8 mouse cellular contexts compared by ENCODE assay signal in the genomic region with DNA sequence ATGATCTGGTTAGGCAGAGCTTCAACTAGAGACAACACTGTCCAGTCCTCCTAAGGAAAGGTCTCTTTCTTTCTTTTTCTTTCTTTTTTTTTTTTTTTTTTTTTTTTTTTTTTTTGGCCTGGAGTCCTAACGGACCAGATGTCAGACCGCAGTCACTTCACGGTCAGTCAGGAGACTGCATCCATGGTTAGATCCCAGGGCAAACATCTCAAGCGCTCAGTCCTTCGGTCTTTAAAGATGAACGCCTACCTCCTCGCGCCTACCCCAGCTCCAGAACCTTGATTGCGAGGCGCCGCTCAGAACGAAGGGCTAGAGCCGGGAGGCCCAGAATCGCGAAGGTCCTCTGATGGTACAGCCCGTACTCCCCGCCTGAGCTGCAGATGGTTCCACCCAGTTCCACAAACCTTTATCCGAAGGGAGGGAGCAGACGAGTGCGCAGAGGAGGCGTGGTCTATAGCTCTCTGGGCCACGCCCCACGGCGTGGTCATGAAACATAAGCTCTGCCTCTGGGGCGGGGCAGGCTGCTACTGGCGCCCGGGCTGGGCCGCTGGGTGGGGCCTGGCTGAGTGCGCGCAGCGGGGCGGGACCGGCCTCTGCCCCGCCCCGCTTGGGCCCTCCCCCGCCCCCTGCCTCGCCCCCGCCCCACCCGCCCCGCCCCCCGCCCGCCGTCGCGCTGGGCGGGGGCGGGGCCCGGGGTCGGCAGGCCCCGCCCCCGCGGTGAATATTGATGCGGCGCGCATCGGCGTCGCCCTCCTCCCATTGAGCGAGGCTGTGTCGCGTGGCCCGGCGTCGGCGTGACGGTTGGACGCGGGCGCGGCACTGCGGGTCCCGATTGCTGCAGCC. TPM values are rescaled to one million over a fixed set of nuclear protein-coding genes. Genes with fewer than 3 reads are reported as not detected.
DNase-seq lines count a peak whose midpoint lies in the region; ATAC-seq lines count a peak whose summit lies in the region.

A gene (plus strand): TSS at position 720 of the 843 bp plus-strand sequence.

- ATAC-seq in intestine, embryonic 14.5 days (replicated peaks; ENCODE audit: low FRiP score, low TSS enrichment, low read depth) = peak; percentile 94

- 0% methylated on average over 53 of the region's 72 CpGs for WGBS in intestine, embryonic 14.5 days

- no peaks in the 10 kb centered on the region for H3K9me3 ChIP-seq in intestine, embryonic 14.5 days (ENCODE audit: control insufficient read depth, low read length)

- no peaks in the 10 kb centered on the region for H3K27me3 ChIP-seq in intestine, embryonic 14.5 days (replicated peaks; ENCODE audit: control insufficient read depth, insufficient read depth, low read length)

- peak within 1 kb of the TSS; percentile 77 for H3K4me3 ChIP-seq in intestine, embryonic 14.5 days (ENCODE audit: low read depth, low read length)

- peak within 1 kb of the TSS; percentile 93 for H3K27ac ChIP-seq in intestine, embryonic 14.5 days (ENCODE audit: low read depth)

- intact Hi-C loops in left cerebral cortex, postnatal 14 days (cut with DNase I) = loop anchor here (1.0 kb wide), 1 partner anchor 44 kb away; a partner anchor contains a TSS

- H3K4me2 ChIP-seq in intestine, embryonic 14.5 days (ENCODE audit: low read length) = peak within 1 kb of the TSS; percentile 72

- no peaks in the 10 kb centered on the region for H3K36me3 ChIP-seq in intestine, embryonic 14.5 days (ENCODE audit: control insufficient read depth, insufficient read depth, low read length)

- peak within 1 kb of the TSS; percentile 93 for H3K9ac ChIP-seq in intestine, embryonic 14.5 days (ENCODE audit: low read length)

- H3K4me1 ChIP-seq in intestine, embryonic 14.5 days (replicated peaks; ENCODE audit: control insufficient read depth, insufficient read depth, low read length) = peaks cover 27% of the 10 kb centered on the region

- peak; percentile 92 to 94 for DNase-seq in adrenal gland, adult 18-20 months (ENCODE audit: low spot score in 2 of 2)
- DNase-seq in embryo, embryonic 11 days = peak; percentile 100
- DNase-seq in gastrocnemius, postnatal 25 days = peak; percentile 98
- peak; percentile 98 for DNase-seq in intestine, embryonic 14.5 days (ENCODE audit: low spot score)
- DNase-seq in left cerebral cortex, postnatal 14 days (ENCODE audit: low spot score in 2 of 2) = peak; percentile 99 to 100
- peak; percentile 100 for DNase-seq in mesoderm, embryonic 11.5 days (ENCODE audit: low read depth, low spot score)
- DNase-seq in right cerebral cortex, postnatal 36 days (ENCODE audit: low spot score in 2 of 2) = peak; percentile 99
- peak; percentile 99 for DNase-seq in yolk sac, embryonic 10.5 days (ENCODE audit: low spot score)

RNA-seq across cellular contexts. Expression of the gene that starts here (rescaled TPM):
- 10 to 100 TPM; 19.0 to 23.0 TPM for total RNA-seq in adrenal gland, adult 18-20 months (2021)
- total RNA-seq in gastrocnemius, postnatal 25 days (2021) = 1 to 10 TPM; 5.9 to 7.0 TPM
- 39.4 and 43.5 TPM in 2 replicates for polyA plus RNA-seq in intestine, embryonic 14.5 days (2014; fragmentation: Nextera tagmentation; extraction: Ambion mirVana)
- total RNA-seq in left cerebral cortex, postnatal 14 days (2021) = 10 to 100 TPM; 12.4 to 14.4 TPM

Comparison
In these comparisons a context has a peak if more than half of its experiments do, and no peak if none do; other contexts are left out.
1. Peak in every context shown above with its lines: DNase-seq, ATAC-seq, H3K4me3 ChIP-seq and H3K27ac ChIP-seq.